Mouse (Mus musculus): ENCODE measurements around the gene Flt3.

Gene Flt3

DNA sequence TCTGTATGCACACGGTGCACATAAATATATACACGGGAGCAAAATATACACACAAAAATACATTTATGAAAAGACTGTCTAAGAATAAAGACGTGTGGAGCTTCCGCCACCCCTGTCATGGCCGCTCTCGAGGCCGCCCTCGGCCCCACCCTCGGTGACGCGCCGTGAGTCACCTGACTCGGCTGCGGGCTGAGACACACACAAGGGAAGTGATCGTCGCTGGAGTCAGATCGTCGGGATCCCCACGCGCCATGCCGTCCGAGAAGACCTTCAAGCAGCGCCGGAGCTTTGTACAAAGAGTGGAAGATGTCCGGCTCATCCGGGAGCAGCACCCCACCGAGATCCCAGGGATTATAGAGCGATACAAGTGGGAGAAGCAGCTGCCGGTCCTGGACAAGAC is 8.4 kb upstream of the Flt3 start:
- DNase-seq = no peak

DNA sequence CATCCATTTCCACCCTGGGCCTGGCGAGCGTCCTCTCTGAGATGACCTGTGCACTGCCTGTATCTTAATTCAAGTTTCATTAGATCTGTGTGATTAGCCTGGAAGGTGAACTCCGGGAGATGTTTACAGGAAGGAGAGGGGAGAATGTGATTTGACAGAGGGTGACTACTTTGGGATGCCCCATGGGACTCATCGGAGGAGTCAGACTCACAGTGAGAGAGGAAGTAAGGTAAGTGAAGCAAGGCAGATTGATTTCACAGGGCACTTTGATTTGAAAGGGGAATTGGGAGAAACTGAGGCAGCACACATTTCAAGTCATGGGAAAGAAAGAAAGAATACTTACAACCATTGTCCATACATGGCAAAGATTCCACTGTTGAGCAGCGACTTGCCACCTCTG is 5.8 kb upstream of the Flt3 start:
- no peak for DNase-seq

DNA sequence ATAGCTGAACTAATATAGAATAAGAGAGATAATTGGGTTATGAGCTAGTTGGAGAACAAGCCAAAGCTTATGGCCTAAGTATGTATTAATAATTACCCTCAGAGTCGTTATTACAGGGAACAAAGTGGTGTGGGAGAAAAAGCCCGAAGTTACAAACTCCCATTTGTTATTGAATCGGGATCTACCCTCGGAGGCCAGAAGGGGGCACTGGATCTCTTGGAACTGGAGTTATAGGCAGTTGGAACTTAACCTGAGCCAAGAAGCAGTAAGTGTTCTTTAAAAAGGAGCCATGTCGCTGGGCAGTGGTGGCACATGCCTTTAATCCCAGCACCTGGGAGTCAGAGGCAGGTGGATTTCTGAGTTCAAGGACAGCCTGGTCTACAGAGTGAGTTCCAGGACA is 2.2 kb upstream of the Flt3 start:
- DNase-seq = peak; percentile 78

DNA sequence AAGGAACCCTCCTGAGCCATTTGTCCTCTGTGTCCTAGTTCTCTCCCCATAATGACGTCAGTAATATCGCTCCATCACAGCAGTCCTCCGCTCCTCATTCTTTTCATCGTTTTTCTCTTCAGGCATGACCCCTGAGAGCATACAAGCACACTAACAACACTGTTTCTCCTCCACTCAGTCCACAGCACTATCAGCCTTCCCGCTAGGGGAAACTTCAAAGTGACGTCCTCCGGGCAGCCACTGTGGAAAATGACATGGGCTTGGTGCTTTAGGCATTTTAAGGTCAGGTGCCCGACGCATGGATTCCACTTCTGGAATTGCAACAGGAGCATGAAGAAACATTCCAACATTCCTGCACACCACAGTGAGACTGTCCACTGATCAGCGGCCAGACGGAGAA is 735 bp upstream of the Flt3 start:
- peak; percentile 16 to 37 for DNase-seq

DNA sequence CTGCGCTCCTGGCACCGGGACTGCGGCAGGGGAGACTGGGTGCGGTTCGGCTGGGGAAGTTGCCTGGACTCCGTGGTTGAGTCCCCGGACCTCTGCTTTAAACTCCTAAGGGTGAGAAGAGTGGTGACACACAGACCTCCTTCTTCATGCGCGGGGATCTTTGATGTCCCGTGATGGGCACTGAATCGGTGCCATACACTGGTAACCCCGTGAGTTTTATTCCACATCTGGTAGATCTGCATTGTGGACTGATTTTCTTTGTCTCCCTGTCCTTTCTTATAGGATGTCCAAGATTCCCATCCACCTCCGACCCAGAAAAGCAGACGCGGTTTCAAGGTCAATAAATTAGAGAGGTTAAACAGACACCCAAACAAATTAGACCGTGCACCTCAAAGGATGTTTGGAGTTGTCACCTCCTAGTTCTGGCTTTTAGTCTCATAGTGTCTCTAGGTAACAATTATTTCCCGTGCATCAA is 253 bp upstream of the Flt3 start:
- DNase-seq = no peak

DNA sequence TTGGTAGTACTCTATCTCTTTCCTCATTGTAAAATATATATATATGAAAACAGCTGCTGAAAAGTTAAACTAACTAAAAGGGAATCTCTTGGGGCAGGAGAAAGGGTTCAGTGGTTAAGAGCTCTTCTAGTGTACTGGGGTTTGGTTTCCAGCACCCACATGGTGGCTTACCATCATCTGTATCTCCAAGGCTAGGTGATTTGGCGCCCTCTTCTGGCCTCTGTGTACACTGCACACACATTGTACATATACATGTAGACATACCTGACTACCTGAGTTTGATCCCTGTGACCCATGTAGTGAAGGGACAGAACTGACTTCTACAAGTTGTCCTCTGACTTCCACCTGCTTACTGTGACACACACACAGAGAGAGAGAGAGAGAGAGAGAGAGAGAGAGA is 5.2 kb downstream of the Flt3 start:
- DNase-seq = no peak

DNA sequence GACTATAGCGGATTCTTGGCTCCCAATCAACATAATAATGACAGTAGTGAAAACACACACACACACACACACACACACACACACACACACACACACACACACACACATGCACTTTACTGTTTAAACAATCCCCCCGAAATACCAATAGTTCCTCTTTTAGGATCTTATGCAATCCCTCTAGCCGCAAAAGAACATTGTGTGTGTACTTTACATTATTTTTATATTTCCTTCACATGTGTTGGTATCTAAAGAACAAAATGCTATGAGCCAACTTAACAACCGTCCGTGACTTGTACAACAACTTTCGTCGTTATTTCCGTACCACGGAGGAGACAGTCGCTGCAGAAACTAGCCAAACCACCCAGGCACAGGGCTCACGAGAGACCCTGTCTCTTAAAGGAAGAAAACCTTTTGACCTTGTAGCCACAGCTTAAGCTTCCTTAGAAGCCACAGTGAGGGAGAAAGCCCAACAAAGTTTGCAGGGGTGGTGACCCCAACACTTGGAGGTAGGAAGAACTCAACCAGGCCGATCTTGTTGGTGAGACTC is 7.5 kb downstream of the Flt3 start:
- no peak for DNase-seq

DNA sequence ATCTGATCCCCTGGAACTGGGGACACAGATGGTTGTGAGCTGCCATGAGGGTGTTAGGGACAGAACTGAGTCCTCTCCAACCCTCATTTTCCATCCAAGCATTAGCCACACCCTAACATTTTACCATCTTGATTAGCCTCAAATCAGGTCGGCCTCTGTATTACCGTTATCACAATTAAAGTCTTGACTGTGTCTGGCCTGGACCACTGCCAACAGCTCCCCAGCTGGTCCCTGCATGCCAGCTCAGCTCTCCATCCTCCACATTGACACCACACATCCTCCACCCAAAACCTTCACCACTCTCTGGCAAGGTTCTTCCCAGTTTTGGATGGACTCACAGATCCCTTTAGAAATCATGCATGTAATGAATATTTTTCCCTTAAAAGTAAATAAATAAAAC is 9.5 kb downstream of the Flt3 start:
- peak in 1 of 2 experiments; percentile 13 for DNase-seq

DNA sequence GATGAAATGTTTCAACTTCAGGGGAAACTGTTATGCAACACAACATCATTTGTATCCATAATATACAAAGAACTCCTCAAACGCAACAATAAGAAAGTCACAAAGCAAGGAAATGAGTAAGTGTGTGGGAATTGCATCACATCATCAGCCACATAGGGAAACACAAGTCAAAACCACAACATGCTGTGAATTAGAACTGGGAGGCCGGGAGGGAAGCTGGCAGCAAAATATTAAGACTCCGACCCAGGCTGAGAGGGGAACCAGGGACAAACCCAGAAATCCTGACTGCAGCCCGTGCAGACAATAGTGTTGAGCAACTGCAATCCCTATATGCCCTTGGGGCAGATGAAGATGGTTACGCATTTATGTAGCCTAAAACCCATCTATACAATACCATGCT is 11.2 kb downstream of the Flt3 start:
- no peak for DNase-seq

DNA sequence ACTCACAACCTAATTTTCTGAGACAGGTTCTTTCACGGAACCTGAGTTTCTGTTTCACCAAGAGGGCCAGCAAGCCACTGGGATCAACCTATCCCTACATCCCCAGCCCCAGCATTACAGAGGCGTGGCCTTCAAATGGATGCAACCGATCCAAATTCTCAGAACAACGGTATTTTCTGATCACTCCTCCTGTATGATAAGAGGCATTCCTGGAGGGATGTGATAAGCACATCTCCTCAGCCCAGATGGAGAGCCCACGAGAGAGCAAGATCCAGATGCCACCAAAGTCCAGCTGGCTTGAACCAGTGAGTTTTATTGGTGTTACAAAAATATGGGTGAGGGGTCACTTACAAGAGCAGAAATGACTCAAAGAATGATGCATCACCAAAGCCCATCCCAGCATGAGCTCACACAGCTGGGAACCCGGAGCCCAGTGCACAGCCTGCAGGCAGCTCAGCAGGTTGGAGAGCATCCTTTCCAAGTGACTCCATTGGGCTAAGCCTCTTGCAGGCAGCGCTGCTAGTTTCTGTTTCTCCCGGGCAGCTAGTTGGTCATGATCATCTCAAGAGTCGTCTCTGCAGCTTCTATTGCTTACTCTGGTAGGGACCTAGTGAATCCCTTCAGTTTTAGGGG is 11.8 kb downstream of the Flt3 start:
- no peak for DNase-seq

DNA sequence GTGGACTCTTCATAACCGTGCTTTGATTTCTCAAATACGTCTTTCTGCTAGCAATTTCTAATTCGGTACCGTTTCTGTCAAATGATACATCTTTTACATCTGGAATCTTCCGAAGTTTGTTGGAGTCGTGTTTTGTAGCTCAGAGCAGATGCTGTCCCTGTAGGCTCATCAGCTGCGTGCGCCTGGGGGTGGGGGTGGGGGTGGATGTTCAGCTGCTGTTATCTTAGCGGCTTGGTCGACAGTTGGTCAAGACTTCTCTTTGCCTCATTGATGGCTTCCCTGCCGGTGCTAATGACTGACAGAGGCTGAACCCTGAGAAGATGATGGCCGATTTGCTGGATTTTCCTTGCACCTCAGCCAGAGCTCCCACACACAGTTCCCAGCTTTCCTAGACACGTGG is 13.4 kb downstream of the Flt3 start:
- no peak for DNase-seq

DNA sequence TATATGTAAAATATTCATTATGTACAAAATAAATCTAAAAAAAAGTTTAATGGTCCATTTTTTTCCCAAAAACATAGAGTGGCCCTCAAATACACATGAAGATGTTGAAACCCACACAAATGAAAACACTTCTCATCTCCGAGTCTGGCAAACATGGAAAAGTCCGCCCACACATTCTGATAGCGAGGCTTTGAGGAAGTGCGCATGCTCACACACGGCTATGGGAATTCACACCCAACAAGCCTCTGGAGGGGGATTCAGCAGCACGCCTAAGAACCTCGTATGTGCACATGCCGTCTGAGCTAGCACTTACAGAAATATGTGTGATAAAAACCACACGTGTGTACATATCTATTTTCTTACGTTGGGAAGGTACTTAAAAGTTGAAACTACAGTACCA is 18.9 kb downstream of the Flt3 start:
- no peak for DNase-seq

DNA sequence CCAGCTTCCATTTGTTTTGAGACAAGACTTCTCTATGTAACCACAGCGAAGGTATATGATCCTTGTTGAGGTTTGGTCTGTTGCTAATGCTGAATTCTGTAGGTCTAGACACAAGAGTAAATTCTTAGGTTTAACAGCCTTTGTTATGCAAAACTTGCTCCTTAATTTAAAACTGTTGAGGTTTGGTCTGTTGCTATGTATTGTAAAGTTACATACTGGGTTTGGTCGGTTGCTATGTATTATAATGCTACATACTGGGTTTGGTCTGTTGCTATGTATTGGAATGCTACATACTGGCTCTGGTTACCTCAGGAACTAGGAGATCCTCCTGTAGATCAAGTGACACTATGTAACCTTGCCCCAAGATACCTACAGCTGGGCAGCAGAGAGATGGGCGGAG is 20.8 kb downstream of the Flt3 start:
- DNase-seq = no peak

DNA sequence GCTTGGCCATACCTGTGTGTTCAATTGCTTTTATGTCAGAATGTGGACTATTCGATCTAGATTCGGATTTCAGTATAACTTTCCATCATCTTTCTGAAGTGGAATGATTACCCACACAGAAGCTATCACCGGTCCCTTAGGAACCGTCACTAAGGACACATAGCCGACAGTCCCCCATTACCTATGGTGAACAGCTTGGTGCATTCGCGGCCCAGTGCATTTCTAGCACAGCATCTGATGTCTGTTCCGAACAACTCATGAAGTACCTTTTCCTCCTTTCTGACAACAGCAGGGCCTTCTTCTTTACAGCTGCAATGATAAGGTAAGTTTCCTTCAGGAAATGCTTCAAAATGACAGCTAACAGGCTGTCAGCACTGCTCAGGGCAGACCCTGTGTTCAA is 30.0 kb downstream of the Flt3 start:
- DNase-seq = no peak

DNA sequence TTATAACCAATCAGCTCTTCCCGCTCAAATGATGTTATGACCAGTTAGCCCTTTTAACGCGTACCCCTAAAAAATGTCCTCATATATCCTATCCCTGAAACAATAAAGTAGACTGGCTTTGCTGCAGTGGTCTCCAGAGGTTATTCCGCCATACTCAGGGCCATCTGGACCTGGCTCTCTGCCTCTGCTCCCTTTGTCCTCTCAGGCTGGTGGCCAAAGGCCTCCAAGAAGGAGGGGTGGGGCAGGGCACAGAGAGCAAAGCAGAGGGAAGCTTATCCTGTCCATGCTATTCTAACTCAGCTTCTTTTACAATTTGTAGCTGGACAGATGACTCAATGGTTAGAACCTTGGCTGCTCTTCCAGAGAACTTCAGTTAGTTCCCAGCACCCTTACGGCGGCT is 32.1 kb downstream of the Flt3 start:
- no peak for DNase-seq

DNA sequence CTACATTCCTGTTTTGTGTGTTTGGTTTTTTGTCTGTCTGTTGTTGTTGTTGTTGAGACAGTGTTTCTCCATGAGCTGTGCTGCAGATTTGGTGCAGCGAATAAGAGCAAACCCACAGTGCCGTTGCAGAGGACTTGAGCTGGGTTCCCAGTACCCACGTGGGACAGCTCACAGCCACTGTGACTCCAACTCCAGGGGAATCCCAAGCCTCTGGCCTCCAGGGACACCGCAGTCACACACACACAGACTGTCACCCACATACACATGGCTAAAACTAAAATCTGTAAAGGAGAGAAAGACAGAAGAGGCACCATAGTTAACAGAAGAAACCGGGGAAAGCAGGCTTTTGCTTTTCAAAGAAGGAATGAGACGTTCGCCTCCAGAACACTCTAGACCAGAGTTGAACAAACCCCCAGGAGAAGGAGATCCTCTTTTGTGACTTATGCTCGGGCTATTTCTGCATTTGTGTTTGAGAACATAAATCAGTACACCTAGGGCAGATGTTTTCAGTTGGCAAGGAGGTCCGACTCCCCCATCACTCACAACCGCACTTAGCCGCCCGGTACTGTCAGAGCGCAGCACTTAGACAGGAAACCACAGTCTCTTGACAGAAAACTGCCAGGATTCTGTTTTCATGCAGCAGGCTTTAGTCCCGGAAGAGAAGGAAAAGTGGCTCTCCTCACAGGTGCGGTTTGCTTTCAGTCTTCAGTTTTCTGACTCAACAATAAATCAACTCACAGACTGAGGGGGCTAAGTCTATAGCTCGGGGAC is 34.1 kb downstream of the Flt3 start:
- DNase-seq = no peak

DNA sequence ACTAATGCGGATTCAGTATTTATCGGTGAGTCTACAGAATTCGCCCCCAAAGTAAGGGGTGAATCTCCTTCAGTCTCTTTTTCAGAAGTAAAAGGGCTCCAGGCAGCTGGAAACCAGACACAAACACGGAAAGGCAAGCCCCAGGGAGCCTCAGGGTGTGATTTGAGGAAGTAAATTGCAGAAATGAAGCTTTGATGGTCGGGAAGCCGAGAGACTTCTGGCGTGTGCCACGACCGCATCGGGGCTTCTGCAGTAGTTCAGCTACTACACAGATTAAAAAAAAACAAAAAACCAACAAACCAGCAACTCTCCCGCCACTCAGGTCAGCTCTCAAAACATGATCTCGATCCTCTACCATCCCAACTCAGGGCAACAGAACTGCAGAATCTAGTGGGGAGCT is 37.2 kb downstream of the Flt3 start:
- no peak for DNase-seq

DNA sequence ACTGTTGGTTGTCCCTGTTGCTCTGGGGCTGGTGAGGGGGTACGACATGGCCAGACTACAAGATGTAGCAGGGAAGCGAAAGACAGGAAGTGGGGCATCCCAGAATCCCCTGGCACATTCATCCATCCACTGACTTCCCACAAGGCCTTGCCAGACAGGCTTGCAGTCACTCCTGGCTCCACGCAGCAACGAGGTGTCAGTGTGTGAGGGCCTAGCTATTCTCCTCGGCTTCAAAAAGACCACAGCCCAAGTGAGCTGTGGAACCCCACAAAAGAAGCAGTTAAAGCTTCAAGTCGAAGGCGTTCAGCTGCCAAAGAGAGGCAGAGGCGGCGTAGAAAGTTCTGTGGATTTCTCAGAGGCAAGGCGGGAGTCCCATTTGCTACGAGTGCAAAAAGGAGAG is 41.8 kb downstream of the Flt3 start:
- DNase-seq = no peak

DNA sequence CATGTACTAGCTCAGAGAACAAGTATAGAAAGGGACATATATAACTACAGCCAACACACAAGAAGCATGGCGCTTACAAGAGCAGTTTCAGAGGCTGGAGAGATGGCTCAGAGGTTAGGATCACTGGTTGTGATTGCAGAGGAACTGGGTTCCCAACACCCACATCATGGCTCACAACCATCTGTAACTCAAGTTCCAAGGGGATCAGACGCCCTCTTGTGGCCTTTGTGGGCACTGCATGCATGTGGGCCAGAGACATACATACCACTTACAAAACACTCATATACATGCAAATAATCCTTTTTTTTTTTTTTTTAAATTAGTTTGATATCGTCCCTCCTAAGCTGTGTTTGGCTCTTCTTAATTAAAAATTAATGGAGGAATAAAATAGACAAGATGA is 42.8 kb downstream of the Flt3 start:
- peak in 1 of 2 experiments; percentile 30 for DNase-seq

DNA sequence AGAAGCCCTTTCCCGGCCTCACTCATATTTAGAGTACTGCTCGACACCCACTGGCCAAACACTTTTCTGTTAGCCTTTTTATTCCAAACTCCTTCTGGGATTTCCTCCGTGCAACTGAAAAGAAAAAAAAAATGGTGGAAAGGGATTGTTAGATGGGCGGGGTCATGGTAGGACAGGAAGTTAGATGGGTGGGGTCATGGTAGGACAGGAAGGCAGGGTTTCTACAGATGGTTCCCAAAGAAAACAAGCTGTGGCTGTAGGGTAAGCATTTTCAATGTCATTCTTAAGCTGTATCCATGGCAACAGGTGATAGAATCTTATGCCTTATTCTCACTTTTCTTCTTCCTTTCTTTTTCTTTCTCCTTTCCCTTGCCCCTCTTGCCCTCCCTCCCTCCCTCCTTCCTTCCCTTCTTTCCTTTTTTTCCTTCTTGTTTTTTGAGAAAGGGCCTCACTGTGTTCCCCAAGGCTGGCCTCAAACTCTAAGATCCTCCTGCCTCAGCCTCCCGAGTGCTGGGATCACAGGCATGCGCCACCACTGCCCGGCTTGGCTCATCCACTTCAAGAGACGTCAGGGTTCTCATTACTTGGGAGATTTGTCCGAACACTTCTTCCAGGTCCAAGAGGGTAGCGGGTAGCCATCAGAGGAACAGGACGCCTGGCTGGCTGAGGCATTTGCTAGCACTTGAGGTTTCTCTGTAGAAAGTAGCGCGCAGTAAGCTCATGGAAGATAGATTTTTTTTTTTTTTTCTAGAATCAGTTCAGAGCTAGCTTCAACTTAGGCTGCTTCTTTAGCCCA is 43.8 kb downstream of the Flt3 start:
- DNase-seq = no peak

DNA sequence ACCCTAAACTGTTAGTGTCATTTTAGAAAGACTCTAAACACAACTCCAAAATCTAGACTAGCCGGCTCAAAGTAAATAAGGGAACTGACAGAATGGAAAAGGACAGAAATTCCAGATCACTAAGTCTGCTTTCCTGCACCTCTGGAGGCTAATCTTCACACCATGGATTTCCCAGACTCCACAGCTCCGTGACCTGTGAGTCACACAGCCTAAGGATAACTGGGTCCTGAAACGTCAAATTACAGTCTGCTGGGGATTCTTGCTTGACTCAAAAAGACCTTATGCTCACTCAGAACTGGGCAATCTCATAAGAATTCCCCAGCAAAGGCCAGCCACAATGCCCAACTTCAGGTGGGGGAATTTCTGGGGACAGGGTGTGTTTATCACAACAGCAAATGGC is 44.5 kb downstream of the Flt3 start:
- DNase-seq = no peak

DNA sequence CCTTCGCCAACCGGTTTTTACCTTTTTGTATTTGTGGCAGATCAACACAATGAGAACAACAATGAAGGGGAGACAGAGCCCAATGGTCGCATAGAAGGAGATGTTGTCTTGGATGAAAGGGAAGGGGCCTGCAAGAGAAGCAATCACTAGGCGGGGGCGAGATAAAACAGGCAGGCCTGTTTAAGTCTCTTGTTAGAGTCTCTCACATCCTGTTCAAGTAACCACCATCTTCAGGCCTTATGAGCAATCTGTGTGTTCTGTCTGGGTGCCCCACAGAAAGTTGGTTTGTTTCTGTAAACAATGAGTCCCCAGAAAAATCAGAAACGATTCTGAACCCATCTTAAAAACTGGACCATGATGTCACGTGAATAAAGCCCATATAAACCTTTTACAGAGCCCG is 45.3 kb downstream of the Flt3 start:
- DNase-seq = no peak

DNA sequence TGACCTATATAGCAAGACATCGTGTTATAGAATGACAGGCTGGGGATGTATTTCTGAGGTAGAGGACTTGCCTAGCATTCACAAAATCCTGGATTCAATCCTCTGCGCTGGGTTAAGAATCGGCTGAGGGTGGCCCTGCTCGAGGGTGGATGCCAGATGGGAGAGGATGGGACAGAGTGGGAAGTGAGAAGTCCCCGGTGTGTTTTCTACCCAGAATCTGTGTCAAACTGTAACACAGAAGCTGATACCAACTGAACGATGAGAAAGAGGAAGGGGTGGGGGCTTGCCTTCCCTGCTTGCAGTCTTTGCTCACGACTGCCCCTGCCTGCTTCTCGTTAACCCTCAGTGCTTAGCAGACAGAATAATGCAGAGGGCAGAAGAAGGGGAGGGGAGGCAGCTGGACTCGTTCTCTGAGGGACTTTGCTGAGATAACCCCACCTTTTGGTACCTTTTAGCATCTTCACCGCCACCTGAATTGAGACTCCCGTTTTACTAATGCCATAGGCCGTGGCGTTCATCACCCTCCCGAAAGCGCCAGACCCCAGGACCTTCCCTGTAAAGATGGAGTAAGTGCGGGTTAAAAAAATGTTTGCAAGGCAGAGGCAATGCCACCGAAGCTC is 46.0 kb downstream of the Flt3 start:
- DNase-seq = no peak

Data from cerebellum, adult 18-20 months (tissue).